Mouse (Mus musculus): ENCODE measurements around the gene Nod1. TPM values are rescaled to one million over a fixed set of nuclear protein-coding genes. Genes with fewer than 3 reads are reported as not detected.
A peak's percentile ranks its signal among the peaks of the same experiment; 100 is the strongest.

The Nod1 gene
- total and polyA plus RNA-seq, 2 experiments from 2014 or later = 4.2 to 8.3 TPM

GRCm38 (mm10) chr6:54975616-54976015 lies 3.2 kb upstream of the Nod1 start:
- H3K4me1 ChIP-seq (ENCODE audit: control insufficient read depth, insufficient read depth) = 0 out of 2 replicates have a peak, but pooled peaks cover 5% of the 10 kb centered on the region
- no peak overlapping the region for H3K4me3 ChIP-seq (ENCODE audit: low read depth, low read length)
- TF ChIP-seq CTCF (IDR thresholded peaks at IDR 0.05; ENCODE audit: low read depth) = no peak
- TF ChIP-seq EP300 (IDR thresholded peaks at IDR 0.05; ENCODE audit: low read depth) = no peak
- no peaks in the 10 kb centered on the region for H3K9me3 ChIP-seq (replicated peaks; ENCODE audit: control insufficient read depth, low read length)
- no peak overlapping the region for H3K4me2 ChIP-seq (ENCODE audit: low read depth, low read length)
- no peak overlapping the region for H3K27ac ChIP-seq (ENCODE audit: low read depth)
- H3K27me3 ChIP-seq (ENCODE audit: control insufficient read depth, insufficient read depth, low read length) = no peaks in the 10 kb centered on the region
- H3K9ac ChIP-seq (replicated peaks; ENCODE audit: low read depth, low read length) = no peak overlapping the region
- no peaks in the 10 kb centered on the region for H3K36me3 ChIP-seq (replicated peaks; ENCODE audit: control insufficient read depth, insufficient read depth, low read length)
- 70% methylated on average over 1 of the region's 1 CpGs for WGBS
- ATAC-seq (ENCODE audit: insufficient read depth, low read depth) (no peak), DNase-seq (ENCODE audit: low spot score) (no peak)

GRCm38 (mm10) chr6:54974501-54974900 lies 2.1 kb upstream of the Nod1 start:
- Histone ChIP-seq H3K36me3 (replicated peaks; ENCODE audit: control insufficient read depth, insufficient read depth, low read length) (no peaks in the 10 kb centered on the region), H3K9ac (replicated peaks; ENCODE audit: low read depth, low read length) (no peak overlapping the region), H3K27me3 (ENCODE audit: control insufficient read depth, insufficient read depth, low read length) (no peaks in the 10 kb centered on the region), H3K4me3 (ENCODE audit: low read depth, low read length) (no peak overlapping the region), H3K27ac (ENCODE audit: low read depth) (no peak overlapping the region), H3K4me2 (ENCODE audit: low read depth, low read length) (no peak overlapping the region), H3K4me1 (ENCODE audit: control insufficient read depth, insufficient read depth) (0 out of 2 replicates have a peak, but pooled peaks cover 5% of the 10 kb centered on the region), H3K9me3 (replicated peaks; ENCODE audit: control insufficient read depth, low read length) (no peaks in the 10 kb centered on the region)
- TF ChIP-seq EP300 (IDR thresholded peaks at IDR 0.05; ENCODE audit: low read depth) = no peak
- TF ChIP-seq CTCF (IDR thresholded peaks at IDR 0.05; ENCODE audit: low read depth) = peak; percentile 62
- DNase-seq (ENCODE audit: low spot score) = no peak
- ATAC-seq (ENCODE audit: insufficient read depth, low read depth) = no peak
- 67% methylated on average over 5 of the region's 5 CpGs for WGBS

GRCm38 (mm10) chr6:54972929-54973211 lies 458 bp upstream of the Nod1 start:
- Histone ChIP-seq H3K4me2 (ENCODE audit: low read depth, low read length) (peak overlapping the region; percentile 71), H3K4me3 (ENCODE audit: low read depth, low read length) (peak overlapping the region; percentile 72), H3K27me3 (ENCODE audit: control insufficient read depth, insufficient read depth, low read length) (no peaks in the 10 kb centered on the region), H3K9me3 (replicated peaks; ENCODE audit: control insufficient read depth, low read length) (no peaks in the 10 kb centered on the region), H3K36me3 (replicated peaks; ENCODE audit: control insufficient read depth, insufficient read depth, low read length) (no peaks in the 10 kb centered on the region), H3K27ac (ENCODE audit: low read depth) (peak overlapping the region; percentile 71), H3K4me1 (ENCODE audit: control insufficient read depth, insufficient read depth) (0 out of 2 replicates have a peak, but pooled peaks cover 5% of the 10 kb centered on the region), H3K9ac (replicated peaks; ENCODE audit: low read depth, low read length) (peak overlapping the region; percentile 67)
- 12% methylated on average over 5 of the region's 5 CpGs for WGBS
- DNase-seq (ENCODE audit: low spot score) (peak; percentile 35), ATAC-seq (ENCODE audit: insufficient read depth, low read depth) (peak; percentile 56; the same call in 1 of the 2 replicates)
- no peak for TF ChIP-seq CTCF (IDR thresholded peaks at IDR 0.05; ENCODE audit: low read depth)
- no peak for TF ChIP-seq EP300 (IDR thresholded peaks at IDR 0.05; ENCODE audit: low read depth)

GRCm38 (mm10) chr6:54971731-54972110 lies 691 bp downstream of the Nod1 start:
- Histone ChIP-seq H3K4me3 (ENCODE audit: low read depth, low read length) (peak overlapping the region; percentile 72), H3K27me3 (ENCODE audit: control insufficient read depth, insufficient read depth, low read length) (no peaks in the 10 kb centered on the region), H3K36me3 (replicated peaks; ENCODE audit: control insufficient read depth, insufficient read depth, low read length) (no peaks in the 10 kb centered on the region), H3K9ac (replicated peaks; ENCODE audit: low read depth, low read length) (peak overlapping the region; percentile 67), H3K4me1 (ENCODE audit: control insufficient read depth, insufficient read depth) (0 out of 2 replicates have a peak, but pooled peaks cover 5% of the 10 kb centered on the region), H3K27ac (ENCODE audit: low read depth) (peak overlapping the region; percentile 71), H3K4me2 (ENCODE audit: low read depth, low read length) (peak overlapping the region; percentile 71), H3K9me3 (replicated peaks; ENCODE audit: control insufficient read depth, low read length) (no peaks in the 10 kb centered on the region)
- WGBS = 23% methylated on average over 8 of the region's 8 CpGs
- DNase-seq (ENCODE audit: low spot score) (no peak), ATAC-seq (ENCODE audit: insufficient read depth, low read depth) (no peak)
- TF ChIP-seq EP300 (IDR thresholded peaks at IDR 0.05; ENCODE audit: low read depth) (no peak), CTCF (IDR thresholded peaks at IDR 0.05; ENCODE audit: low read depth) (no peak)

GRCm38 (mm10) chr6:54970506-54970905 lies 1.9 kb downstream of the Nod1 start:
- H3K36me3 ChIP-seq (replicated peaks; ENCODE audit: control insufficient read depth, insufficient read depth, low read length) = no peaks in the 10 kb centered on the region
- peak overlapping the region; percentile 22; the same call in 1 of the 2 replicates for H3K27ac ChIP-seq (ENCODE audit: low read depth)
- 0 out of 2 replicates have a peak, but pooled peaks cover 5% of the 10 kb centered on the region for H3K4me1 ChIP-seq (ENCODE audit: control insufficient read depth, insufficient read depth)
- DNase-seq (ENCODE audit: low spot score) (no peak), ATAC-seq (ENCODE audit: insufficient read depth, low read depth) (no peak)
- H3K27me3 ChIP-seq (ENCODE audit: control insufficient read depth, insufficient read depth, low read length) = no peaks in the 10 kb centered on the region
- H3K4me3 ChIP-seq (ENCODE audit: low read depth, low read length) = no peak overlapping the region
- WGBS = 53% methylated on average over 9 of the region's 9 CpGs
- no peaks in the 10 kb centered on the region for H3K9me3 ChIP-seq (replicated peaks; ENCODE audit: control insufficient read depth, low read length)
- TF ChIP-seq EP300 (IDR thresholded peaks at IDR 0.05; ENCODE audit: low read depth) = no peak
- TF ChIP-seq CTCF (IDR thresholded peaks at IDR 0.05; ENCODE audit: low read depth) = no peak
- H3K9ac ChIP-seq (replicated peaks; ENCODE audit: low read depth, low read length) = no peak overlapping the region
- H3K4me2 ChIP-seq (ENCODE audit: low read depth, low read length) = no peak overlapping the region

- TF ChIP-seq EP300 (IDR thresholded peaks at IDR 0.05; ENCODE audit: low read depth) = no peak
- no peak for TF ChIP-seq CTCF (IDR thresholded peaks at IDR 0.05; ENCODE audit: low read depth)
- H3K4me1 ChIP-seq (ENCODE audit: control insufficient read depth, insufficient read depth) = 0 out of 2 replicates have a peak, but pooled peaks cover 5% of the 10 kb centered on the region
- no peaks in the 10 kb centered on the region for H3K27me3 ChIP-seq (ENCODE audit: control insufficient read depth, insufficient read depth, low read length)
- H3K9me3 ChIP-seq (replicated peaks; ENCODE audit: control insufficient read depth, low read length) = no peaks in the 10 kb centered on the region
- no peak overlapping the region for H3K4me3 ChIP-seq (ENCODE audit: low read depth, low read length)
- H3K36me3 ChIP-seq (replicated peaks; ENCODE audit: control insufficient read depth, insufficient read depth, low read length) = no peaks in the 10 kb centered on the region
- H3K9ac ChIP-seq (replicated peaks; ENCODE audit: low read depth, low read length) = no peak overlapping the region
- WGBS = 65% methylated on average over 2 of the region's 2 CpGs
- no peak for ATAC-seq (ENCODE audit: insufficient read depth, low read depth)
- H3K4me2 ChIP-seq (ENCODE audit: low read depth, low read length) = no peak overlapping the region
- no peak for DNase-seq (ENCODE audit: low spot score)
- no peak overlapping the region for H3K27ac ChIP-seq (ENCODE audit: low read depth)
These were observed 2.6 kb downstream of the Nod1 start for GRCm38 (mm10) chr6:54969801-54970200.

Measured in heart, postnatal 0 days (tissue).